Mouse (Mus musculus) liver (tissue): Measurements from ENCODE around the gene Tmem82.
"Not testable (repeated sequence)": the region's sequence is repeated elsewhere in the genome, so short reads cannot be mapped to it uniquely, and the experiment has no call there.

Source experiments
- DNase-seq: peaks from one replicate; pipeline ENCODE4 v3.0.0-alpha.2; 2020; ENCODE audit warnings: mixed read lengths

The Tmem82 gene

DNA sequence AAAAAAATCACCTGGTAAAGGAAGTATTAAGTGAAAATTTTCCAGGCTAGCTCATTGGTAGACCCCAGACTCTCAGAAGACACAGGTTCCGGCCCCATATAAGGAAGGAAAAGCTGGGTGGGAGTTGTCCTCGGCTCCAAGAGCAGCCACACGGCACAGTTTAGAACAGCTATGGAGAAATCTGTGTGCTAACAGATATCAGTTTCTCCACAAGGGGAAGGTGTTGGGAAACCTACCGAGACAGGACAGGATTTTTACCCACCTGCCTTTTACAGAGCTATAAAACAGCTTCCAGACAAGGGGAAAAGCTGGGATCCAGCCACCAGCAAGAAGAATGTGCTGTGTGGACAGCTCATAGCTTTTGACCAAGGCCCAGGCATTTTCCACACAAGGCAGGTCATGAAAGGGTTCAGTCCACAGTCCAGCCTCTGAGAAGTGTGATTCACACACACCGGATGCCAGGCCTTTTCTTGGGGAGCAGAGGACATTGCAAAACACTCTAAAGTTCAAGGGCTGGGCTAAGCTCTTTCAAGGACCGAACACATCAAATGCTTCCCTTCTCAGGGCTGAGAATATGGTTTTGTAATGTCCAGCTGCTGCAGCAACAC is 45.0 kb downstream of the Tmem82 start:
- no peak for DNase-seq

DNA sequence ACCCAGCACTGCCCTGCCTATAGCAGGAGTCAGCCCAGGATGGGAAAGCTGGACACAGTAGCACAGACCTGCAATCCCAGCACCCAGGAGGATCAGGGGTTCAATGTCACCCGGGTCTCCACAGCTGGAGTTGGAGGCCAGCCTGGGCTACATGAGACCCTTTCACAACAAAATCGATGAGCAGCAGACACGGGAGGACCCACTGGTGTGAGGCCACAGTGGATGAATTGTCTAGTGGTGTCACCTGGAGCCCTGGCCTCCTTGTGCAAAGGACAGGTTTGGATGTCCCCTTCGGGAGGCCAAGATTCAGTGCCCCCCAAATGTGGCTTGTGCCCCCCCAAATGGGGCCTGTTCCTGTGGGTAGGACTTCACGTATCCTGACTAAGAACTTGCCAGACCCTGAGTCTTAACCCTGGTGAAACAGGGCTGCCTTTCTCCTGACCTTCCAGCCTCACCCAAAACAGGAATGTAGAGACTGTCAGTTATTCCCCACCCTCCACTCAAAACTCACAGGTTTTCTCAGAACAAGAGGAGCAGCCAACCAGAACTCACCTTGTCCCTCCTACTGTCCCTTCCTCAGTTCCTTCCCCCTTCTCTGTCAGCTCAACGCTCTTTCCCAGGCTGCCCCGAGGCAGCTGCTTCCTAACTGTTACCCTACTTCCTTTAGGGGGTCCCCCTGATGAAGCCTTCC is 45.6 kb downstream of the Tmem82 start:
- DNase-seq: no peak

- DNase-seq: no peak
Observed at GRCm38 (mm10) chr4:141571934-141572333, 46.5 kb downstream of the Tmem82 start.

- DNase-seq: no peak
Observed at GRCm38 (mm10) chr4:141571337-141571739, 47.1 kb downstream of the Tmem82 start.

GRCm38 (mm10) chr4:141570821-141571220 is 47.6 kb downstream of the Tmem82 start:
- DNase-seq: no peak

GRCm38 (mm10) chr4:141570004-141570403 is 48.4 kb downstream of the Tmem82 start:
- no peak for DNase-seq

DNA sequence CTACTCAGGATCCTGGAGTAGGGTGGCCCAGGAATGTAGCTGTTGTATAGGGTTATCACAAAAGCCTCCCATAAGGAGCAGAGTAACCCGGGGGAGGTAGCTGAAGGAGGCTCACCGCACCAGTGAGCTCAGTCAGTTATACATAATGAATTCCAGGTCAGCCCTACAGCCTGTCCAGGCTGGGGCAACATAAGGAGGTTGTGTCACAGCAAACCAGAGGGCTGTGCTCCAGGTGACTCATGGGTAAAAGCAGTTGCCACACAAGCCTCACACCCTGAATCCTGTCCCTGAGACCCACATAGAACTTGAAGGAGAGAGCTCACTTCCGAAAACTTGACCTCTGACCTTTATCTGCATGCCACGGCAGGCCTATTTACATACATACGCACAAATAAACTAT is 49.5 kb downstream of the Tmem82 start:
- DNase-seq: no peak

GRCm38 (mm10) chr4:141567174-141567573 is 51.3 kb downstream of the Tmem82 start:
- DNase-seq: not testable (repeated sequence)

DNA sequence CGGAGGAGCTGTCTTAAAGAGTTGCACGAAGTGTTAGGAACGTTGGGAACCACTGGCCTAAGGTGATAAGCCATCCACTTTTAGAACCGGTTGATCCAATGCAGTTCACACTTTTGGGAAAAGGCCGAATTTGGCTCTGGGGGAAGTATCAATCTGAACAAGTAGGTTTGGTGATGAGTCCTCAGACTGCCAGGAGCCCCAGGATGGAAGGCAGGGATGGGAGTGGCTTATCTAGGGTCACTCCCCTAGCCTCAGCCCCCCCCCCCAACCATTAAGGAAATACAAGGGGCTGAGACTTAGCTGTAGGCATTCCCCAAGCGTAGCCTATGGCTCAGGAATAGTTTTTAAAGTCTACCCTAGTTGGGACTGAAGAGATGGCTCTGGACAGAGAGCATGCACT is 52.2 kb downstream of the Tmem82 start:
- DNase-seq: no peak

DNA sequence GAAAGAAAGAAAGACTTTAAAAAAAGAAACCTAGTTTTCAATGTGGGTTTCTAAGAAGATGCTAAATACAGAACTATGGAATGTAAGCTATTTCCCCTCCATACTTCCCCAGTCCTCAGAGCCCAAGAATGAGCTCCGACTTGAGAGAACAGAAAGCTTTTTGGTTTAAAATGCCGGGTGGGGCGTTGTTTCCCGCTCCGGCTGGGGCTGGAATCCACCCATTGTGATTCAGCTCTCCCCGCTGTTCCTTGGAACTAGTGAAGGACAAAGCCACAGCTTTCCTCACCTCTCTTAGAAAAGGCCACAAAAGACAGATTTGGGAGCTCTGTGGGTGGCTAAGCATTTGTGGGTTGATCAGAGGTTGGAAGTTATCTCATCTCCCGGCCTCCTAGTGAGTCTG is 53.1 kb downstream of the Tmem82 start:
- no peak for DNase-seq

GRCm38 (mm10) chr4:141564660-141565059 is 53.8 kb downstream of the Tmem82 start:
- no peak for DNase-seq

GRCm38 (mm10) chr4:141564209-141564608 is 54.2 kb downstream of the Tmem82 start:
- DNase-seq: no peak
